Mouse (Mus musculus) forebrain, embryonic 14.5 days (tissue): ENCODE data around the gene Fam19a2. TPM values are rescaled to one million over a fixed set of nuclear protein-coding genes. Genes with fewer than 3 reads are reported as not detected.

ENCODE experiments used
- ATAC-seq: fragments of 200-750 bp; cut with Nextera tagmentation; 2 replicates; pipeline ENCODE4 v1.8.0; 2017; ENCODE audit warnings: mild to moderate bottlenecking, moderate library complexity
- DNase-seq: peaks from one replicate; pipeline ENCODE4 v3.0.0-alpha.2; 2015; ENCODE audit warnings: low spot score
- H3K27ac ChIP-seq: fragments of 300-500 bp; sonication (generic); 2 replicates; pipeline ENCODE4 v1.5.1; 2014; ENCODE audit warnings: low read depth, mild to moderate bottlenecking, control low read depth, low read length, moderate library complexity
- H3K27me3 ChIP-seq: fragments of 300-500 bp; sonication (generic); replicated peaks from 2 replicates; pipeline ENCODE4 v1.6.1; 2014; ENCODE audit warnings: low read length, control low read depth, mixed read lengths; ENCODE audit not compliant: control insufficient read depth, insufficient read depth
- H3K36me3 ChIP-seq: fragments of 300-500 bp; sonication (generic); 2 replicates; pipeline ENCODE4 v1.6.1; 2014; ENCODE audit warnings: low read length, control low read depth; ENCODE audit not compliant: control insufficient read depth, insufficient read depth
- H3K4me1 ChIP-seq: fragments of 300-500 bp; sonication (generic); 2 replicates; pipeline ENCODE4 v1.6.1; 2014; ENCODE audit warnings: antibody characterized with exemption, low read length, control low read depth; ENCODE audit not compliant: control insufficient read depth, insufficient read depth
- H3K4me2 ChIP-seq: fragments of 300-500 bp; sonication (generic); 2 replicates; pipeline ENCODE4 v1.6.1; 2014; ENCODE audit warnings: mild to moderate bottlenecking, control low read depth, low read length
- H3K4me3 ChIP-seq: fragments of 300-500 bp; sonication (generic); 2 replicates; pipeline ENCODE4 v1.5.1; 2014; ENCODE audit warnings: low read depth, low read length, control low read depth
- H3K9ac ChIP-seq: fragments of 300-500 bp; sonication (generic); 2 replicates; pipeline ENCODE4 v1.6.1; 2014; ENCODE audit warnings: mild to moderate bottlenecking, low read length, control low read depth, moderate library complexity
- H3K9me3 ChIP-seq: fragments of 300-500 bp; sonication (generic); replicated peaks from 2 replicates; pipeline ENCODE4 v1.6.1; 2016; ENCODE audit warnings: low read length, control low read depth, mixed read lengths; ENCODE audit not compliant: control insufficient read depth
- WGBS: fragments of 180-500 bp; shearing (Covaris S2); extraction: QIAGEN DNeasy Blood & Tissue Kit; methylation state at CpG from one replicate; pipeline ENCODE4 v1.1.7; 2014; 5-methylcytosine and 5-hydroxymethylcytosine counted together
- polyA plus RNA-seq: library from polyadenylated mRNA; unstranded; fragments of >200 nt; fragmentation: Nextera tagmentation; extraction: Ambion mirVana; gene quantifications from 2 replicates; pipeline ENCODE4 v1.2.1, GENCODE M21; 2014

The Fam19a2 gene
- polyA plus RNA-seq, 1 experiment from 2014 or later = 21.4 TPM

DNA sequence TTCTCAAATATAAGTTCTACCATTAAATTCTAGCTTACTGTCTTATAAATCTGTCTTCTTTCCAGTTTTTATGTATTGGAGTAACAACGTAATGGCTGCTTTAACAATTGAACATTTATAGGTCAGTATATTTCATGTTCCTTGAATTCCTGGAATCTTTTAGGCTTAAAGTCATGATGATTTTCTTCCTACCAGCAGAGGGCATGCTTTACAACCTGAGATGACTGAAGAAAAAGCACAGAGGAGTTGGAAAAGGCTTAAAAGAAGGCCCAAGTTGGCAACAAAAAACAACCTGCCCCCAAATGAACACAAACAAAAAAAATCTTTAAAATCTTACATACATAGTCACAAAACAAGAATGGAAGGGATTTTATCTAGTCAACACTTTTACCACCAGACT is 193.0 kb downstream of the Fam19a2 start:
- Histone ChIP-seq H3K4me1 (0 out of 2 replicates have a peak, but pooled peaks cover 3% of the 10 kb centered on the region), H3K27me3 (no peaks in the 10 kb centered on the region), H3K36me3 (no peaks in the 10 kb centered on the region), H3K9ac (no peak overlapping the region), H3K27ac (no peak overlapping the region), H3K9me3 (no peaks in the 10 kb centered on the region), H3K4me2 (no peak overlapping the region), H3K4me3 (no peak overlapping the region)
- ATAC-seq (no peak), DNase-seq (peak; percentile 57)
- WGBS = 92% methylated on average over 1 of the region's 1 CpGs

DNA sequence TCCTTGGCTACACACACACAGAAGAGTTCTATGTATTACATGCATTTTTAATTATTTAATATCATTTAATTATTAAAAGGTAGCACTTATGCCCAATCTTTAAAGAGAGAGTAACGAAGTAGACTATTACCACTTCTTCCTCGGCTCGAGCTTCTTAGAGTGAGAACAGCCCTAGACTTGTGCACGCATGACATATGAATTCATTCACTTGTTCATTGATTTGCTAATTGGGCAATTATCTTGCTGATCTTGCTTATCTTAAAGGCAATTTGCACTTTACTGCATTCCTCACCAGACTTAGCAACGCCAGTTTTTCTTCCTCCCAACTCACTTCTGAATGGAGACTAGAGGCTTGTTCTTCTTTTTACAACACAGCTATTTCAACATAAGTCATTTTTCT is 196.7 kb downstream of the Fam19a2 start:
- H3K9me3 ChIP-seq = no peaks in the 10 kb centered on the region
- peak; percentile 67 for DNase-seq
- H3K27me3 ChIP-seq = no peaks in the 10 kb centered on the region
- no peak overlapping the region for H3K9ac ChIP-seq
- no peak overlapping the region for H3K27ac ChIP-seq
- H3K4me1 ChIP-seq = 0 out of 2 replicates have a peak, but pooled peaks cover 5% of the 10 kb centered on the region
- H3K4me3 ChIP-seq = no peak overlapping the region
- no peaks in the 10 kb centered on the region for H3K36me3 ChIP-seq
- 16% methylated on average over 5 of the region's 5 CpGs for WGBS
- ATAC-seq = peak; percentile 67
- H3K4me2 ChIP-seq = no peak overlapping the region

DNA sequence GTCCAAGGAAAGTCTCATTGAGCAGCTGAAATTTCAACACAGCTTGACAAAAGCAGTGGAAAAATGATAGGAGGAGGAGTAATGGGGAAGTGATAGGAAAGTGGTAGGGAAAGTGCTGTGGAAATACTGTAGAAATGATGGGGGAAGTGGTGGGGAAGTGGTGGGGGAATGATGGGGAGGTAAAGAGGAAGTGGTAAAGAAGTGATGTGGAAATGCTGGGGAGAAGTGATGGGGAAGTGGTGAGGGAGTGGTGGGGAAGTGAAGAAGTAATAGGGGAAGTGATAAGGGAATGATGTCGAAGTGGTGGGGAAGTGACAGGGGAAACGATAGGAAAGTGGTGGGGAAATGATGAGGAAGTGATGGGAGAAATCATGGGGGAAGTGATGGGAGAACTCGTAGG is 198.5 kb downstream of the Fam19a2 start:
- H3K27ac ChIP-seq = no peak overlapping the region
- ATAC-seq (no peak), DNase-seq (no peak)
- no peak overlapping the region for H3K9ac ChIP-seq
- no peaks in the 10 kb centered on the region for H3K36me3 ChIP-seq
- WGBS = 90% methylated on average over 3 of the region's 3 CpGs
- no peak overlapping the region for H3K4me3 ChIP-seq
- H3K4me1 ChIP-seq = 0 out of 2 replicates have a peak, but pooled peaks cover 5% of the 10 kb centered on the region
- no peaks in the 10 kb centered on the region for H3K27me3 ChIP-seq
- H3K4me2 ChIP-seq = no peak overlapping the region
- no peaks in the 10 kb centered on the region for H3K9me3 ChIP-seq

DNA sequence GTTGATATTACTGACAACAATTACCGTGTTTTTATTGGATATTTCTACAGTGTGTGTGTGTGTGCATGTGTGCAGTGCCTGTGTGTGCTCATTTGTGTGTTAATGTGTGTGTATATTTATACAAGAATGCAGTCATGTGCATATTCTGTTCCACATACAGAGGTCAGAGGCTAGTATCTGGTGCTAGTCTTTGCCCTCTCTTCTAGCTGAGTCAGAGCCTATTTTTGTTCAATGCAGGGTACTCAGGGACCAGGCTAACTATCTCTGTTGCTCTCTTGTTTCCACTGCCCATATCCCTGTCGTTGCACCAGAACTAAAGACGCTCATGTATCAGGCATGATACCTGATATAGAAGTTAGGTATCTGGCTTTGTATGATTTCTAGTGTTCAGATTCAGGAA is 251.0 kb downstream of the Fam19a2 start:
- Histone ChIP-seq H3K27ac (no peak overlapping the region), H3K4me2 (no peak overlapping the region), H3K9ac (no peak overlapping the region), H3K36me3 (no peaks in the 10 kb centered on the region), H3K9me3 (no peaks in the 10 kb centered on the region), H3K4me1 (no peaks in the 10 kb centered on the region), H3K4me3 (no peak overlapping the region), H3K27me3 (no peaks in the 10 kb centered on the region)
- DNase-seq = no peak
- 91% methylated on average over 3 of the region's 3 CpGs for WGBS
- no peak for ATAC-seq

DNA sequence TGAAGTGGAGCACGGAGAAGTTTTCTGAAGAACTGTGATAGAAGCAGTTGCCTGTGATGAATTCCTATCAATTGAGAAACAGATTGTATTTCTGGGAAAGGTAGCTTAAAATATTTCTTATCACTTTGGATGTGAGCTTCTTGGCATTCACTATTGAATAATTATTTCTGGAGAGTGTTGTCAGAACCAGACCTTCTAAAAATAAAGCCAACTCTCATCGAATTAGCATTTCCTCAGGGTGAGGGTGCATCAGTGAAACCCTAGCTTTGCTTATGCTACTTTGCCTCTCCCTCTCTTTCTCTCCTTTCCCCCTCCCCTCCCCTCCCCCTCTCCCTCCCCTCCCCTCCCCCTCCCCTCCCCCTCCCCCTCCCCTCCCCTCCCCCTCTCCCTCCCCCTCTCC is 256.8 kb downstream of the Fam19a2 start:
- ATAC-seq (no peak), DNase-seq (no peak)
- H3K4me1 ChIP-seq = no peaks in the 10 kb centered on the region
- no peaks in the 10 kb centered on the region for H3K27me3 ChIP-seq
- H3K9me3 ChIP-seq = no peaks in the 10 kb centered on the region
- H3K4me2 ChIP-seq = no peak overlapping the region
- WGBS = 87% methylated on average over 2 of the region's 2 CpGs
- H3K36me3 ChIP-seq = no peaks in the 10 kb centered on the region
- H3K9ac ChIP-seq = no peak overlapping the region
- H3K4me3 ChIP-seq = no peak overlapping the region
- no peak overlapping the region for H3K27ac ChIP-seq

DNA sequence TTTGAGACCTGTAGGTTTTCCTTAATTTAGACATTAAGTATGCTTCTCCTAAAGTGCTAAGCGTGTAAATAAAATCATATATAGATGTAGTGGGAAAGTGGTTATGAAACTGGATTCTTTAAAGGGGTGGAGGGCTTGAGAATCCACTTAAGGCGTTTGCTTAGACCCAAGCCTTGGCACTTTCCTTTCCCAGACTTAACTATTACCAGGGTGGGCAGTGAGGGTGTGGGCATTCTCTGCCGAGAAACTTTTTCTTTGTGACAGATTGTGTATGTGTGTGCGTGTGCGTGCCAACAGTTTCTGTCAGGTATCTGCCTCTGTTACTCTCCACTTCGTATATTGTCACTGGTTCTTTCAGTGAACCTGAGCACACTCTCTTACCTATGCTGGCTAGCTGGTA is 257.4 kb downstream of the Fam19a2 start:
- ATAC-seq (no peak), DNase-seq (no peak)
- no peak overlapping the region for H3K4me3 ChIP-seq
- 94% methylated on average over 6 of the region's 6 CpGs for WGBS
- no peak overlapping the region for H3K27ac ChIP-seq
- no peak overlapping the region for H3K4me2 ChIP-seq
- H3K4me1 ChIP-seq = no peaks in the 10 kb centered on the region
- no peaks in the 10 kb centered on the region for H3K9me3 ChIP-seq
- no peak overlapping the region for H3K9ac ChIP-seq
- no peaks in the 10 kb centered on the region for H3K36me3 ChIP-seq
- no peaks in the 10 kb centered on the region for H3K27me3 ChIP-seq

DNA sequence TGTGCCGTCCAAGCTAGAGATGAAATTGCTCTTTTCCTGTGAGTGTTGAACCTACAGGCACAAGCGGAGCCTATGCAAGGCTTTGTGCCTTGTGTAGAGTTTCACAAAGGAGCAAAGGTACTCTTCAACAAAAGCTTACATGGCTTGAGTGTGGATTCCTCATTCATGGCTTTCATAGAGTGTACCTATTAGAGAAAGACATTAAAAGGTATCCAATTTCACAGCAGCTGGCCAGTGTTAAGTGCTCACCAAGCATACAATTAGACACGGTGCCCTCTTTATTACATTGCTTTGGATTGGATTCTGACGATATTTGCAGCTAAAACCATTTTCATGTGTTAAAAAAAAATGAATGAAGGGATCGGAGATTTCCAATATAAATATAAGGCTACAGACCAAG is 261.6 kb downstream of the Fam19a2 start:
- no peaks in the 10 kb centered on the region for H3K9me3 ChIP-seq
- no peaks in the 10 kb centered on the region for H3K36me3 ChIP-seq
- H3K9ac ChIP-seq = no peak overlapping the region
- 48% methylated on average over 5 of the region's 5 CpGs for WGBS
- DNase-seq (no peak), ATAC-seq (no peak)
- H3K4me3 ChIP-seq = no peak overlapping the region
- no peaks in the 10 kb centered on the region for H3K4me1 ChIP-seq
- no peak overlapping the region for H3K27ac ChIP-seq
- no peak overlapping the region for H3K4me2 ChIP-seq
- no peaks in the 10 kb centered on the region for H3K27me3 ChIP-seq

DNA sequence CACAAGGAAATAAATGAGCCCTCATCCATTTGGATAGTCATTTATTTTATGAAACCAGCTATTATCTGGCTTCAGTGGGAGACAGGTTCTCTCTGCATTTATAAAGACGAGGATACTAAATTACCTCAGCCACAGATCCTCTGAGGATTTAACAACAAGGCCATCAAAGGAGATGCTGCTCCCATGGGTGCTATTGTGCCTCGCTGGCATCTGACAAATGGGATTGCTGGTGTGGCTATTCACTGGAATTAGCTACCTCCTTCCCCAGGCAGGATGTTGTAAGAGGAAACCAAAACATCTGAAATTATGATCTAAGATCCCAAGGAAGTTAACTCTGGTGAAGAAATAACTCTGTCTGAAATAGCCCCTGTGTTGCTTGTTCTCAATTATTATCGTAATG is 262.3 kb downstream of the Fam19a2 start:
- Histone ChIP-seq H3K9me3 (no peaks in the 10 kb centered on the region), H3K9ac (no peak overlapping the region), H3K4me3 (no peak overlapping the region), H3K36me3 (no peaks in the 10 kb centered on the region), H3K4me2 (no peak overlapping the region), H3K4me1 (no peaks in the 10 kb centered on the region), H3K27me3 (no peaks in the 10 kb centered on the region), H3K27ac (no peak overlapping the region)
- 60% methylated on average over 3 of the region's 3 CpGs for WGBS
- ATAC-seq (no peak), DNase-seq (no peak)

DNA sequence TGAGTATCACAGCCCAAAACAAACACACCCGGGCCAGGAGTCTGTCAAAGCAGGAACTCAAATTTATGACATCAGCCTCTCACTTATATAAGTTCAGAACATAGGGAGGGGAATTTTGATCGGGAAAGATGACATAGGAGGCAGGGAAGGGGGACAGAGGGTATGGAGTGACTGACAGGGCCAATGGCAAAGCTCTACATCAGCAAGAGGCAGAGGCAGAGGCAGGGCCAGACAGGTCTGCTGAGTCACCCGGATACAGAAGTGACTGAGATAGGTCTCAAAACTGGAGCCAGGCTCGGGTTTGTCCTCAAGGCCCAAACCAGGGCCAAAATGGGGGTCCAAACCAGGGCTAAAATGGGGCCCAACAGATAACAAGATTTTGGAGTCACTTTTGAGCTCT is 272.3 kb downstream of the Fam19a2 start:
- H3K9ac ChIP-seq = no peak overlapping the region
- ATAC-seq (no peak), DNase-seq (no peak)
- H3K36me3 ChIP-seq = no peaks in the 10 kb centered on the region
- H3K4me1 ChIP-seq = no peaks in the 10 kb centered on the region
- no peaks in the 10 kb centered on the region for H3K27me3 ChIP-seq
- no peak overlapping the region for H3K27ac ChIP-seq
- 86% methylated on average over 4 of the region's 4 CpGs for WGBS
- H3K4me2 ChIP-seq = no peak overlapping the region
- no peaks in the 10 kb centered on the region for H3K9me3 ChIP-seq
- no peak overlapping the region for H3K4me3 ChIP-seq
